ENCODE assay signal across 8 mouse cellular contexts in the genomic region with DNA sequence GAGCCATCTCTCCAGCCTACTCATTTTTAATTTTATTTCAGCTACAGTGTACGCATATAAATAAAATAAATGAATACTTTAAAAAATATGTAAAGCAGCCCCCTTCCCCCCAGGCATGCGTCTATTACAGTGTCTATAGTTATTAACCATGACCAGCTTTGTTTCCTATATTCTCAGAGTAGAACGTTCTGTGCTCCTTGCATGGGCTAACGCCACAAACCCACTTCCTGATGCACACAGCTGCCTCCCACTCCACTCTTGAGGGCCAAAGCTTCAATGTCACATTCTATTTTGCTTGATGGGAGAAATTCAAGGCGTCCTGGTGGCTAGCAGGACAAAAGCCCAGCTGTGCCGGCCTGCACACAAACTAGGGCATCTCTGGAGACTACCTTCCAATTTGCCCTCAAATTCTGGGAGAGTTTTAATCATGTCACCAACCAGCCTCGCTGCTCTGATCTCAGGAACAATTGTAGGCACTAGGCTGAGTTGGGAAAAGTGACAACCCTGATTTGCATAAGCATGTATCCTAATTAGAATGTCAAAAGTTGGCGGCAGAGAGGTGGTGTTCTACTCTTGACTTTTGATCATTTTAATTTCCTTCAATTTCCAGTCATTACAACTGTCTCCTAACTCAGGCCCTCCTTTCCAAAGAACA. TPM values are rescaled to one million over a fixed set of nuclear protein-coding genes. Genes with fewer than 3 reads are reported as not detected.
DNase-seq lines count a peak whose midpoint lies in the region; ATAC-seq lines count a peak whose summit lies in the region.

No protein-coding gene starts in this region.

- no peak overlapping the region for H3K27ac ChIP-seq in kidney, embryonic 15.5 days
- H3K27ac ChIP-seq in midbrain, embryonic 13.5 days: peak overlapping the region; percentile 39; the same call in 1 of the 2 replicates

- peak overlapping the region; percentile 29; the same call in 1 of the 2 replicates for H3K9ac ChIP-seq in kidney, embryonic 15.5 days
- H3K9ac ChIP-seq in midbrain, embryonic 13.5 days (replicated peaks): no peak overlapping the region

- peaks cover 10% of the 10 kb centered on the region for H3K27me3 ChIP-seq in kidney, embryonic 15.5 days
- H3K27me3 ChIP-seq in midbrain, embryonic 13.5 days: no peaks in the 10 kb centered on the region

- no peak for DNase-seq in kidney, adult 18-20 months
- peak; percentile 78 for DNase-seq in ZHBTc4 (ENCODE audit: low read depth, low spot score)
- DNase-seq in right cerebral cortex, postnatal 36 days (ENCODE audit: low spot score in 2 of 2): no peak
- no peak for DNase-seq in cerebellum, adult 11 months
- DNase-seq in right cerebral cortex, adult 18-20 months: no peak

- WGBS in kidney, embryonic 15.5 days: 39% methylated on average over 8 of the region's 8 CpGs
- 18% methylated on average over 8 of the region's 8 CpGs for WGBS in midbrain, embryonic 13.5 days

- ATAC-seq in kidney, embryonic 15.5 days (replicated peaks; ENCODE audit: low FRiP score): no peak
- ATAC-seq in hematopoietic stem cell, adult 5-6 weeks (replicated peaks in 1 of 2; ENCODE audit: insufficient read depth in 1 of 2, low FRiP score in 2 of 2, low TSS enrichment in 1 of 2, low read depth in 1 of 2, poor library complexity in 2 of 2, severe bottlenecking in 2 of 2): peak; percentile 54 to 56; a peak in 3 of 4 replicates
- ATAC-seq in midbrain, embryonic 13.5 days: peak; percentile 58; the same call in 1 of the 2 replicates

- H3K36me3 ChIP-seq in kidney, embryonic 15.5 days: no peaks in the 10 kb centered on the region
- H3K36me3 ChIP-seq in midbrain, embryonic 13.5 days: no peaks in the 10 kb centered on the region

- peak overlapping the region; percentile 38 for H3K4me3 ChIP-seq in kidney, embryonic 15.5 days (replicated peaks)
- peak overlapping the region; percentile 29 for H3K4me3 ChIP-seq in midbrain, embryonic 13.5 days (replicated peaks)

- H3K9me3 ChIP-seq in kidney, embryonic 15.5 days (replicated peaks): no peaks in the 10 kb centered on the region
- H3K9me3 ChIP-seq in midbrain, embryonic 13.5 days: no peaks in the 10 kb centered on the region

- peak overlapping the region; percentile 75 for H3K4me2 ChIP-seq in kidney, embryonic 15.5 days
- peak overlapping the region; percentile 60 for H3K4me2 ChIP-seq in midbrain, embryonic 13.5 days (replicated peaks)

- H3K4me1 ChIP-seq in kidney, embryonic 15.5 days: peaks cover 14% of the 10 kb centered on the region
- H3K4me1 ChIP-seq in midbrain, embryonic 13.5 days (replicated peaks): peaks cover 18% of the 10 kb centered on the region

RNA-seq across cellular contexts. Expression of a gene that starts 10.2 kb away (rescaled TPM):
- polyA plus RNA-seq in kidney, embryonic 15.5 days (2015; fragmentation: Nextera tagmentation; extraction: Ambion mirVana): 0.10 TPM in 1 of 2 replicates, not detected in the other
- total RNA-seq in hematopoietic stem cell, adult 5-6 weeks (2017): not detected in 2 replicates
- 1.1 and 1.3 TPM in 2 replicates for polyA plus RNA-seq in midbrain, embryonic 13.5 days (2015; fragmentation: Nextera tagmentation; extraction: Ambion mirVana)

RNA-seq across cellular contexts. Expression of a gene that starts 29.3 kb away (rescaled TPM):
- 6.8 and 6.9 TPM in 2 replicates for polyA plus RNA-seq in kidney, embryonic 15.5 days (2015; fragmentation: Nextera tagmentation; extraction: Ambion mirVana)
- 2.4 and 3.6 TPM in 2 replicates for total RNA-seq in hematopoietic stem cell, adult 5-6 weeks (2017)
- polyA plus RNA-seq in midbrain, embryonic 13.5 days (2015; fragmentation: Nextera tagmentation; extraction: Ambion mirVana): 1.0 and 1.3 TPM in 2 replicates
